Mouse (Mus musculus) CH12.LX (cell line): ENCODE measurements around the gene Olfr315. TPM values are rescaled to one million over a fixed set of nuclear protein-coding genes. Genes with fewer than 3 reads are reported as not detected.

ENCODE experiments used
- DNase-seq: peaks from one replicate; pipeline ENCODE4 v3.0.0-alpha.2; 2013; ENCODE audit errors: extremely low read depth
- H3K27ac ChIP-seq: 2 replicates; pipeline ENCODE4 v1.5.1; 2012; ENCODE audit warnings: low read depth, mild to moderate bottlenecking, control low read depth, moderate library complexity; ENCODE audit not compliant: insufficient read depth
- H3K27me3 ChIP-seq: replicated peaks from 2 replicates; pipeline ENCODE3; 2012; ENCODE audit warnings: inconsistent platforms
- H3K36me3 ChIP-seq, 2 experiments: replicated peaks in 1 of 2; 2 replicates each; pipeline versions ENCODE3 to v1.6.1; 2012; ENCODE audit warnings: inconsistent platforms in 1 of 2, low read length in 1 of 2, mild to moderate bottlenecking in 1 of 2, mixed read lengths in 1 of 2, moderate library complexity in 1 of 2; ENCODE audit not compliant: control insufficient read depth in 1 of 2, insufficient read depth in 1 of 2
- H3K4me1 ChIP-seq, 2 experiments: 2 replicates each; pipeline ENCODE4 v1.6.1; 2012; ENCODE audit warnings: inconsistent platforms in 1 of 2, moderate library complexity in 1 of 2; ENCODE audit not compliant: insufficient read depth in 2 of 2, control insufficient read depth in 1 of 2
- H3K4me2 ChIP-seq: 2 replicates; pipeline ENCODE4 v1.6.1; 2012; ENCODE audit warnings: low read depth, mild to moderate bottlenecking, control low read depth; ENCODE audit not compliant: poor library complexity, insufficient read depth, severe bottlenecking
- H3K4me3 ChIP-seq, 3 experiments: fragments of 150-350 bp in 1 of 3; sonication (generic) in 1 of 3; replicated peaks in 1 of 3; 2 replicates each; pipeline versions ENCODE3 to v1.5.1; 2011 to 2012; ENCODE audit warnings: low read depth in 2 of 3, low read length in 2 of 3, mild to moderate bottlenecking in 2 of 3, moderate library complexity in 2 of 3, control low read depth in 1 of 3, improper control_type of control experiment in 1 of 3, inconsistent platforms in 1 of 3, mixed read lengths in 1 of 3; ENCODE audit not compliant: poor library complexity in 1 of 3
- H3K79me2 ChIP-seq: replicated peaks from 2 replicates; pipeline ENCODE4 v1.6.1; 2012; ENCODE audit warnings: mild to moderate bottlenecking, moderate library complexity; ENCODE audit not compliant: control insufficient read depth, poor library complexity, insufficient read depth, severe bottlenecking; ENCODE audit errors: extremely low read depth
- H3K9ac ChIP-seq: 2 replicates; pipeline ENCODE4 v1.6.1; 2012; ENCODE audit warnings: low read depth, mild to moderate bottlenecking, control low read depth, moderate library complexity; ENCODE audit not compliant: insufficient read depth
- H3K9me3 ChIP-seq: replicated peaks from 2 replicates; pipeline ENCODE3; 2012; ENCODE audit warnings: low read length, inconsistent platforms, mixed read lengths
- BHLHE40 ChIP-seq: IDR thresholded peaks from 2 replicates; pipeline ENCODE4 v1.6.1; 2011; ENCODE audit warnings: mild to moderate bottlenecking, low read depth, low read length, improper control_type of control experiment
- CHD1 ChIP-seq: IDR thresholded peaks from 2 replicates; pipeline ENCODE4 v1.6.1; 2012; ENCODE audit warnings: low read depth, low read length, improper control_type of control experiment, inconsistent platforms
- CTCF ChIP-seq, 2 experiments: IDR thresholded peaks in 1 of 2; conservative IDR thresholded peaks in 1 of 2; 2 replicates each; pipeline ENCODE4 v1.5.1; 2011 to 2012; ENCODE audit warnings: low read depth in 2 of 2, low read length in 2 of 2, improper control_type of control experiment in 1 of 2, inconsistent platforms in 1 of 2, mild to moderate bottlenecking in 1 of 2, moderate library complexity in 1 of 2
- E2F4 ChIP-seq: IDR thresholded peaks from 2 replicates; pipeline ENCODE4 v1.6.1; 2011; ENCODE audit warnings: low read depth, low read length, improper control_type of control experiment; ENCODE audit not compliant: insufficient replicate concordance
- EP300 ChIP-seq: IDR thresholded peaks from 2 replicates; pipeline ENCODE4 v1.6.1; 2011; ENCODE audit warnings: low read length, improper control_type of control experiment
- ETS1 ChIP-seq: conservative IDR thresholded peaks from 2 replicates; pipeline ENCODE4 v1.6.1; 2012; ENCODE audit warnings: low read depth, mild to moderate bottlenecking, inconsistent platforms, low read length, improper control_type of control experiment, moderate library complexity
- HCFC1 ChIP-seq: IDR thresholded peaks from 2 replicates; pipeline ENCODE4 v1.6.1; 2012; ENCODE audit warnings: low read depth, mild to moderate bottlenecking, inconsistent platforms, low read length, improper control_type of control experiment
- IRF4 ChIP-seq: IDR thresholded peaks from 2 replicates; pipeline ENCODE4 v1.6.1; 2014; ENCODE audit warnings: low read depth, mild to moderate bottlenecking, inconsistent platforms, low read length, improper control_type of control experiment
- JUN ChIP-seq: IDR thresholded peaks from 2 replicates; pipeline ENCODE4 v1.6.1; 2011; ENCODE audit warnings: low read depth, mild to moderate bottlenecking, low read length, improper control_type of control experiment, moderate library complexity; ENCODE audit not compliant: insufficient read depth
- KAT2A ChIP-seq: IDR thresholded peaks from 2 replicates; pipeline ENCODE4 v1.6.1; 2012; ENCODE audit warnings: low read length, improper control_type of control experiment, inconsistent platforms; ENCODE audit not compliant: insufficient replicate concordance
- MAX ChIP-seq: IDR thresholded peaks from 2 replicates; pipeline ENCODE4 v1.6.1; 2011; ENCODE audit warnings: low read length, improper control_type of control experiment
- MAZ ChIP-seq: IDR thresholded peaks from 2 replicates; pipeline ENCODE4 v1.6.1; 2012; ENCODE audit warnings: low read depth, mild to moderate bottlenecking, inconsistent platforms, low read length, improper control_type of control experiment, moderate library complexity
- MEF2A ChIP-seq: IDR thresholded peaks from 2 replicates; pipeline ENCODE4 v1.6.1; 2014; ENCODE audit warnings: low read depth, mild to moderate bottlenecking, inconsistent platforms, low read length, improper control_type of control experiment, borderline replicate concordance
- MXI1 ChIP-seq: IDR thresholded peaks from 2 replicates; pipeline ENCODE4 v1.6.1; 2011; ENCODE audit warnings: mild to moderate bottlenecking, low read depth, low read length, improper control_type of control experiment
- NELFE ChIP-seq: IDR thresholded peaks from 2 replicates; pipeline ENCODE4 v1.6.1; 2011; ENCODE audit warnings: low read depth, low read length, improper control_type of control experiment
- NRF1 ChIP-seq: IDR thresholded peaks from 2 replicates; pipeline ENCODE4 v1.6.1; 2014; ENCODE audit warnings: low read depth, mild to moderate bottlenecking, inconsistent platforms, low read length, improper control_type of control experiment, moderate library complexity
- PAX5 ChIP-seq: IDR thresholded peaks from 2 replicates; pipeline ENCODE4 v1.6.1; 2012; ENCODE audit warnings: low read length, inconsistent platforms, mixed read lengths
- POLR2A ChIP-seq: IDR thresholded peaks from 2 replicates; pipeline ENCODE4 v1.6.1; 2011; ENCODE audit warnings: low read depth, mild to moderate bottlenecking, improper control_type of control experiment, low read length
- POLR2AphosphoS2 ChIP-seq: IDR thresholded peaks from 2 replicates; pipeline ENCODE4 v1.6.1; 2011; ENCODE audit warnings: low read depth, low read length, improper control_type of control experiment
- SMC3 ChIP-seq: IDR thresholded peaks from 2 replicates; pipeline ENCODE4 v1.6.1; 2011; ENCODE audit warnings: low read depth, low read length, improper control_type of control experiment
- TCF12 ChIP-seq: IDR thresholded peaks from 2 replicates; pipeline ENCODE4 v1.6.1; 2014; ENCODE audit warnings: low read depth, mild to moderate bottlenecking, inconsistent platforms, low read length, improper control_type of control experiment
- UBTF ChIP-seq: IDR thresholded peaks from 2 replicates; pipeline ENCODE4 v1.6.1; 2012; ENCODE audit warnings: low read depth, mild to moderate bottlenecking, inconsistent platforms, low read length, improper control_type of control experiment, moderate library complexity
- ZC3H11A ChIP-seq: IDR thresholded peaks from 2 replicates; pipeline ENCODE4 v1.6.1; 2012; ENCODE audit warnings: low read depth, mild to moderate bottlenecking, inconsistent platforms, low read length, improper control_type of control experiment
- ZMIZ1 ChIP-seq: IDR thresholded peaks from 2 replicates; pipeline ENCODE4 v1.6.1; 2012; ENCODE audit warnings: low read depth, mild to moderate bottlenecking, inconsistent platforms, low read length, improper control_type of control experiment
- ZNF384 ChIP-seq: IDR thresholded peaks from 2 replicates; pipeline ENCODE4 v1.6.1; 2012; ENCODE audit warnings: low read depth, low read length, improper control_type of control experiment, inconsistent platforms
- dilution Hi-C: fragments of 300-500 bp; cut with MboI; formaldehyde crosslinking; loops from 2 replicates; pipeline ENCODE4 v1.14.3; 2020; ENCODE audit warnings: low sequenced_read_pairs; ENCODE audit not compliant: extremely low pct_unique_long_range_greater_than_20kb, extremely low pct_ligation_motif_present
- in situ Hi-C: fragments of 300-500 bp; cut with MboI; formaldehyde crosslinking; loops from 3 replicates; pipeline ENCODE4 v1.14.3; 2019; ENCODE audit warnings: low sequenced_read_pairs, low pct_ligation_motif_present, low pct_unique_long_range_greater_than_20kb, mixed read lengths
- polyA plus RNA-seq: library from polyadenylated mRNA; unstranded; fragments of >175 nt; gene quantifications from 2 replicates; pipeline ENCODE4 v1.2.1, GENCODE M21; 2012; ENCODE audit warnings: low read depth; ENCODE audit not compliant: insufficient read length
- total RNA-seq, 2 experiments: library from RNA; depleted of rRNA; stranded (reverse); fragments of 300-350 nt in 1 of 2; fragments of >200 nt in 1 of 2; gene quantifications; 2 replicates each; pipeline ENCODE4 v1.2.3; 2012 to 2014

The Olfr315 gene
- total and polyA plus RNA-seq, 3 experiments: not detected

DNA sequence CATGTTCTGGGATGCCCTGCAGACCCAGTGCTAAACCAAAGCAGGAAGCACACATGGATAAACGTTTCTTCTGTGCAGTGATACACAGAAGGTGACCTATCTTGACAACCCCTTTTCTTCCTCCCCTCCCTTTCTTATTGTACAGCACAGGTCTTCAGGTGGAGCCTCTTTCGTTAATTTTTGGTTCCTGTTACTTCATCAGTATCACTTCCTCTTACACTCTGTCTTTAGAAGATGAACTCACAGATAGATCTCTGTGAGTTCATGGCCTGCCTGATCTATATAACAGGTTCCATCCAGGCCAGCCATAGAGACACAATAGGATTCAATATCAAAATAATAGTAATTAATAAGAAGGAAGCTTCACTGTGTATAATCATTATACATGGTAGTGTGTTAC is 17.1 kb downstream of the Olfr315 start:
- dilution Hi-C loops (no loop called here), in situ Hi-C loops (no loop called here)
- no peak for TF ChIP-seq ZNF384
- peak; percentile 93 for TF ChIP-seq EP300
- no peak for TF ChIP-seq POLR2A
- no peak for TF ChIP-seq HCFC1
- TF ChIP-seq MEF2A: peak; percentile 88; the same call in 1 of the 2 replicates
- no peak for TF ChIP-seq MAZ
- peak; percentile 68 for TF ChIP-seq ETS1
- no peak for TF ChIP-seq ZMIZ1
- TF ChIP-seq NELFE: no peak
- no peak for TF ChIP-seq UBTF
- no peak for TF ChIP-seq KAT2A
- TF ChIP-seq IRF4: peak; percentile 95
- no peak for TF ChIP-seq E2F4
- TF ChIP-seq CHD1: no peak
- no peak for TF ChIP-seq MAX
- no peak for TF ChIP-seq NRF1
- TF ChIP-seq ZC3H11A: no peak
- no peak for TF ChIP-seq POLR2AphosphoS2
- TF ChIP-seq TCF12: no peak
- 0 out of 2 replicates have a peak, but pooled peaks have one; percentile 9 for TF ChIP-seq MXI1
- TF ChIP-seq CTCF (conservative IDR thresholded peaks at IDR 0.05 in 1 of 2, IDR thresholded peaks at IDR 0.05 in 1 of 2; ENCODE audit: low read depth in 2 of 2, low read length in 2 of 2): no peak
- TF ChIP-seq JUN: peak; percentile 86
- TF ChIP-seq SMC3: no peak
- TF ChIP-seq PAX5: no peak
- TF ChIP-seq BHLHE40: no peak
- peaks cover 11 to 31% of the 10 kb centered on the region in 2 experiments for H3K4me1 ChIP-seq
- no peaks in the 10 kb centered on the region for H3K36me3 ChIP-seq
- no peak overlapping the region for H3K4me3 ChIP-seq
- 0 out of 2 replicates have a peak overlapping the region, but pooled peaks have one; percentile 50 for H3K27ac ChIP-seq
- no peaks in the 10 kb centered on the region for H3K27me3 ChIP-seq
- no peaks in the 10 kb centered on the region for H3K9me3 ChIP-seq
- 0 out of 2 replicates have a peak overlapping the region, but pooled peaks have one; percentile 3 for H3K9ac ChIP-seq
- peak overlapping the region; percentile 87 for H3K4me2 ChIP-seq
- DNase-seq: peak; percentile 71
- H3K79me2 ChIP-seq: no peaks in the 10 kb centered on the region
